Mouse (Mus musculus): ENCODE results near the gene Dpy19l1. TPM values are rescaled to one million over a fixed set of nuclear protein-coding genes. Genes with fewer than 3 reads are reported as not detected.

Gene Dpy19l1
- 41.1 and 44.3 TPM in 2 replicates for total RNA-seq (2015; ENCODE audit: low replicate concordance)
- total RNA-seq (2017; ENCODE audit: low replicate concordance), result 36.5 and 41.7 TPM in 2 replicates

GRCm38 (mm10) chr9:24503067-24503857 is at the start of gene Dpy19l1:
Gene Dpy19l1, minus strand, starts transcription at chr9:24503140.
- peak; percentile 90 for ATAC-seq (replicated peaks; ENCODE audit: low FRiP score, poor library complexity, severe bottlenecking)

GRCm38 (mm10) chr9:24538159-24538558 is 35.2 kb upstream of the Dpy19l1 start:
- ATAC-seq (replicated peaks; ENCODE audit: low FRiP score, poor library complexity, severe bottlenecking), result no peak

GRCm38 (mm10) chr9:24516575-24517139 is 13.7 kb upstream of the Dpy19l1 start:
- no peak for ATAC-seq (replicated peaks; ENCODE audit: low FRiP score, poor library complexity, severe bottlenecking)

DNA sequence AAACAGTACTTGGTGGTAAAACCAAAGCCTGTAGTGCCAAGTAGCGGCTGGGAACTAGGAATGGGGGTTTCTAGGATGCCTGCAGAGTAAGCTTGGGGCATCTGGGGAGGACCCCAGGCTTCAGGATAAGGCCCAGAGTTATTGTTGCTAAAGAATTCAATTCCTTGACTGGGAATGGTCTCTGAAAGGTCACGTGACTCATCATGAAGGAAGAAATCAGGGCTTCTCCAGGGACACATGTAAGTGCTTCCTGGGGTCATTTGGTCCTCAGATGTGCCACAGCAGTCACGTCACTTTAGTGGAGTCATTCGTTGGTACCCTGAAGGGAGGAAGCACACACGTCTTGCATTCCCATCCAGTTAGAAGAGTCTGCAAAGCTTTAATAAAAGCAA is 11.1 kb upstream of the Dpy19l1 start:
- no peak for ATAC-seq (replicated peaks; ENCODE audit: low FRiP score, poor library complexity, severe bottlenecking)

- ATAC-seq (replicated peaks; ENCODE audit: low FRiP score, poor library complexity, severe bottlenecking), result no peak
Measured at GRCm38 (mm10) chr9:24513290-24514077, 10.5 kb upstream of the Dpy19l1 start.

DNA sequence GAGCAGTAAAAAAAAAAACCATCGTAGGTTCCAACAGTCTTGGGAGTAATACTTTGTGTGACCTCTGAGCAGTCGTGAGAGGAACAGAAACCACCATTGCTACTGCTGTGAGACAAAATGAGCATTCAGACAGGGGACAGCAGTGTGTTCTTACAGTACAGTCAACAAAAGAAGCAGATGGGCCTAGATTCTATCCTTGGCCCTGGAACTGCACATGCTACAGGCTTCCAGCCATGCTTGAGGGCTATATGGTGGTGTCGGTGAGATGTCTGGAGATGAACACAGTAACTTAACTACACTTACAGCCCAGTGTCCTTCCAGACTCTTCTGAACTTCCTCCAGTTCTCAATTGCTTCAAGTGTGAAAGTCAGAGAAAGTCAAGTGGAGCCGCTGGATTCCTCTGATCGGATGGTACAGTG is 9.2 kb upstream of the Dpy19l1 start:
- no peak for ATAC-seq (replicated peaks; ENCODE audit: low FRiP score, poor library complexity, severe bottlenecking)

DNA sequence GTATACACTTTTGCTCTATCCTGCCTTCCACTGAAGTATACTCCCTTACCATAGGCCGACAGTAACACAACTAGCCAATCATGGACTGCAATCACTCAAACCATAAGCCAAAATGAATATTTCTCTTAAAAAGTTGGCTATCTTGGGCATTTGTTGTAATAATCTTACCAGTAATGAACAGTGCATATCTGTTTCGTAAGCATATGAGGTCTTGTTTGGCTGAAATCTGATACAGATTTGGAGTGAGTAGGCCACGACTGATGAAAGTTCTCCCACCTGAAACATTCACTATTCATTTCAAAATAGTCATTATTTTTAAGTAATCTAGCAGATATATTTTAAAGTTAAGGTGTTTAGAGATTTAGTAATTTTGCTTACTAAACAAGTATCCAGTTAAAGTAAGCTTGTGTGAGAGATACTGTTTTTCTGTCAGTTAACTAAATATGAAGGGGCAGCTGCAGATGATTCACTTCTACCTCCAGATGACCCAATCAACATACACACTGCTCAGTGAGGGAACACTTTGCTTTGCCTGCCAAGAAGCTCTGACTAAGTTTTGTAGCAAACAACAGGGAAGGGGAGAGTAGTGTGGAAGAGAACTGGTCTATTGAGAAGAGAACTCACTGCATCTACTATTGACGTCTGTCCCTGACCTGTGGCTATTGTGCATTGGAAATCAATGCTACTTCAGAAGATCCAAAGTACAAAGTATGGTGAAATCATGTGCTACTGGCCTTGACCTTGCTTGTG is 8.6 kb upstream of the Dpy19l1 start:
- ATAC-seq (replicated peaks; ENCODE audit: low FRiP score, poor library complexity, severe bottlenecking), result no peak

GRCm38 (mm10) chr9:24508880-24509279 is 5.9 kb upstream of the Dpy19l1 start:
- ATAC-seq (replicated peaks; ENCODE audit: low FRiP score, poor library complexity, severe bottlenecking), result no peak

DNA sequence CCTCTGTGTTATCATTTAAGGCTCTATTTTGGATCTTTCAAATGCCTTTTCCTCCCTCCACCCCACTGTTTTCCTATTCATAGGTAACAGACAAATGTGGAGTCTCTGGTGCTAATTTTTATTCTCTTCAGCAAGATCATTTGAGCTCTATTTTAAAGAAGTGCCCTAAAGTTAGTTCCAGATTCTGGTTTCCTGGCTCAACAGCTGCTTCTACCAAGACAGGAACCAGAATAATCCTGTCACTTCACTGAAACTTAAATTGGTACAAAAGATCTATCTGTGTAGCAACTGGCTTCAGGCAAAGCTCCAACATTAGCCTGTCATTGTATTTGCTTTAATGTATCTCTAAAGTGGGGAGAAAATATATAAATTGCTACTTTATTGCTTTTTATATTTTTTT is 3.6 kb upstream of the Dpy19l1 start:
- no peak for ATAC-seq (replicated peaks; ENCODE audit: low FRiP score, poor library complexity, severe bottlenecking)

DNA sequence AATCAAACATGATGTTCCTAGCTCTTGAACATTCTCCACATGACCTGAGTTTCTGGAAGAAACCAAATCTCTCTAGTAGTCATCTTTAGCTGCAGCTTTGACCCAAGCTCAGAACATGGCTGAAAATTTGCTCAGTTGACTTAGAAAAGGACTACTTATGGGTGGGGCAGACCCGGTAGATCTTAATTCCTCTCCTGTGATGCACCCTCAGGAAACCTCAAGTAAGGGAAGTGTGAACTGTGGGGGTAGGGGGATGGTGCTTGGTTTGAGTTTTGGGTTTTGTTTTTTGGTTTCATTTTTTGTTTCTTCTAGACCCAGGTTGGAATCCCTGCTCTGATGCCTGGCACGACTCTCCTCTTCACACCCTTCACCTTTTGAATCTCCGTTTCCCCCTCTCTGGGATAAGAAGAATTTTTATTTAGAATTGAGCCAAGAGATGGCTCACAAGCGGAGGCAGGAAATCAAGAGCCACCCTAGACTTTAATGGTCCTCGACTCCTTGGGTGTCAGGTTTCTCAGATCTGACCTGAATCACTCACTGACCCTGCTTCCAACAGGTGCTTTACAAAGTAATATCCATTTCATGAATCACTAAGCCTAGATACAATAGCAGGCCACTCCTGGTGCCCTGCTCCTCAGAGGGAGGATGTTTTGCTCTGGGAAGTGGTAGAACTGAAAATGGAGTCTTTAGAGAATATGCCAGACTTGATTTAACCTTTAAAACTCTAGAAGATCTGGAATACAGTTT is 2.2 kb upstream of the Dpy19l1 start:
- ATAC-seq (replicated peaks; ENCODE audit: low FRiP score, poor library complexity, severe bottlenecking), result no peak

DNA sequence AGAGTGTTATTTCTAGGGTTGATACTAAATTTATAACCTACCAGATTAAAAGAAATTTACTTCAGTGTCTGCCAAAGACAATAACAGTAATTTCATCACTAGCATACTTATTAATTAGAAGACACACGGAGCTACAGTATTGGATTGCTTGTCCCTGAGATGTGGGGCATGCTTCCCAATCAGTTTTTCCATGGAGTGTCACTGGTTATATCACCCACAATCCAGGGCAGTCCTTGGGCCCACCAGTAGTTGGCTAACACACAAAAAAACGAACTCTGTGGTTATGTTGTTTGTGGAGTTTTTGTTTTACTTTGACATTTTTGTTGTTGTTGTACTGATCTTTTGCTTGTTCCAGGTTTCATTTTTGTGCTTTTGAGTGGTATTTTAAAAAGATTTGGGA is 1.4 kb upstream of the Dpy19l1 start:
- ATAC-seq (replicated peaks; ENCODE audit: low FRiP score, poor library complexity, severe bottlenecking), result no peak

DNA sequence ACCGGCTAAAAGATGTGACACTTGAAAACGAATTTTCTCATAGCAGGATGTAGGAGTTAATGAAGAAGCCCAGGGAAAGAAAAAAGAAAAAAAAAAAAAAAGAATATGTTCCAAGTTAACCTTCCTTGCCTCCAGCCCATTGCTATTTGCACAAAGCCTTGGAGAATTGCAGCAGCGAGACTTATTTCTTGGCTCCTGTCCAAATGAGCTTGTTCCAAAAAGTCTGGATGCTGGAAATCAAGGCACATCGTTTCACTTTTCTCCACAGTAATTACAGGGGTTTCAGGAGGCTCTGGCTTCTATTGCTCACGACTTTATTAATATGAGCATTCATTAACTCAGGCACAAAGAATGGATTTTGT is 899 bp upstream of the Dpy19l1 start:
- ATAC-seq (replicated peaks; ENCODE audit: low FRiP score, poor library complexity, severe bottlenecking), result no peak

DNA sequence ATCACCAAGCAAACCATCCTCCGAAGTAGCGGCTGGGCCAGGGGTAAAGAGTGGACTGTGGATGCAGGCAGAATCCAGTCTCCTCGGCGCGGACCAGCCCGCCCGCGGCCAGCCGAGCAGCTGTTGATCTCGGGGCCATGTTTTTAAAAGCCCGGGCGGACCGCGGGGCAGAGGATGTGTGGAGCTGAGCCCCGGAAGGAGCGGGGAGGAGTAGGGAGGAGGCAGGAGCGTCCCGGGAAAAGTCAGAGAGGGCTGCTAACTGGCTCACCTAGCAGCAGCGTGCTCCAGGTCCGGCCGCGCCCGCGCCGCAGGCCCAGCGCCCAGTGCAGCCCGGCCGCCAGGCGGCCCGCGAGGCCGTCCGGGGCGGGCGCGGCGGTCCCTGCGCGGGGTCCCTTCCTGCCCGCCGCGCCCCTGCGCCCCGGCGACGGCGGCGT is 352 bp downstream of the Dpy19l1 start:
- peak; percentile 54 for ATAC-seq (replicated peaks; ENCODE audit: low FRiP score, poor library complexity, severe bottlenecking)

- no peak for ATAC-seq (replicated peaks; ENCODE audit: low FRiP score, poor library complexity, severe bottlenecking)
Measured at GRCm38 (mm10) chr9:24501618-24502017, 1.3 kb downstream of the Dpy19l1 start.

- ATAC-seq (replicated peaks; ENCODE audit: low FRiP score, poor library complexity, severe bottlenecking), result no peak
Measured at GRCm38 (mm10) chr9:24496226-24496625, 6.7 kb downstream of the Dpy19l1 start.

DNA sequence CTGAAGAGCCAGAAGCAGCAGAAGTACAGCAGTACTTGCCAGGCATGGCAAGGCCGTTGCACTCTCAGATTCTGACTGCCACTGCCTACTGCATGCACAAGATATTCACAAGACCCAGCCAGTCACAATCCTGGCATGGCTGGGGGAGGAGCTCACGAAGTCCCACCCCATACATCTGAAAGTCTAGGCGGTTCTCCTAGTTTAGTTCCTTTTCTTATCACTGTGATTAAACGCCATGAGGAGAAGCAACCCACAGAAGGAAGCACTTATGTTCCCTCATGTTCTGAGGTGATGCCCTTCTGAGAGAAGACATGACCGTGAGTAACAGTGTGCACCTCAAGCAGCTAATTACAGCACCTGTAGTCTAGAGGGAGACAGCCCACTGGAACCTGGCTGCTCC is 12.4 kb downstream of the Dpy19l1 start:
- peak; percentile 86 for ATAC-seq (replicated peaks; ENCODE audit: low FRiP score, poor library complexity, severe bottlenecking)

DNA sequence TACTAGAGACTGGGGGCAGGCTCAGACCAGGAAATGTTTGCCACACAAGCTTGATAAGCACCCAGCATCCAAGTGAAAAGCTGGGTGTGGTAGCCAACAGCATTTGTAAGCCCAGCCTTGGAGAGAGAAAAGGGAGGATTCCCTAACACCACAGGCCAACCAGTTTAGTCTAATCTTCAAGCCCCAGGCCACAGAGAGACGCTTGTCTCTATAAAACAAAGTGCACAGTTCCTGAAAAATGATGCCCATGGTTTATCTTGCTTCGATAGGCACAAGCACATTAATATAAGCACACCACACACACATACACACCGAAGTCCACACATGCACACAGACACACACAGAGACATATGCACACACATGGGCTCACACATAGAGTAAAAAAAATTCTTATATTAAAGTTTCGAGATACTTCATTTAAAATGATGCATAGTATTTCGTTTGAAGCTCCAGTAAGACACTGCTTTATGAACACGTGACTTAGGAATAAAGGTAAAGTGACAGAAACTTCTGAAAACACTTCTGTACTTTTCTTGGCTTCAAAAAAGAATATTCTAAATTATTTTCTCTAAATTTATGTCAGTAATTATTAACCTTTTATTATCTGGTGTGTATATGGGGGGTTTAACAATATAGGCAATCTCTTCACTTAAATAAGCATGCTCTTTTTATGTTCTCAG is 14.4 kb downstream of the Dpy19l1 start:
- peak; percentile 88 for ATAC-seq (replicated peaks; ENCODE audit: low FRiP score, poor library complexity, severe bottlenecking)

DNA sequence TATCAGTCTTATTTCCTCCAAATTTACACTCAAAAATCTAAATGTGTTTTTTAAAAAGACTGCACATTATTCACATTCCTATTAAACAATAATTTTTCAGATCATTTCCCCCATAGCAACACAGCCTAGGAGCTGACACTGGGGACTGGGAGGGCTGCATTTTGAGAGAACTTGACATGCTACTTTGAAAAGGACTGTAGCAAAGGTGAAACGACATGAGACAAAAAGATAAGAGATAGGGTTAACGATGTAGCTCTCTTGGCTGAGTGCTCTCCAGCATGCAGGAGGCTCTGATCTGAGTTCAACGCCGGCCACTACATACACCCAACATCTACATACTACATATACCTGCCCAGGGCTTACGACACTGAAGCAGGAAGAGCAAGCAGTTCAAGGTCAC is 20.6 kb downstream of the Dpy19l1 start:
- ATAC-seq (replicated peaks; ENCODE audit: low FRiP score, poor library complexity, severe bottlenecking), result no peak

DNA sequence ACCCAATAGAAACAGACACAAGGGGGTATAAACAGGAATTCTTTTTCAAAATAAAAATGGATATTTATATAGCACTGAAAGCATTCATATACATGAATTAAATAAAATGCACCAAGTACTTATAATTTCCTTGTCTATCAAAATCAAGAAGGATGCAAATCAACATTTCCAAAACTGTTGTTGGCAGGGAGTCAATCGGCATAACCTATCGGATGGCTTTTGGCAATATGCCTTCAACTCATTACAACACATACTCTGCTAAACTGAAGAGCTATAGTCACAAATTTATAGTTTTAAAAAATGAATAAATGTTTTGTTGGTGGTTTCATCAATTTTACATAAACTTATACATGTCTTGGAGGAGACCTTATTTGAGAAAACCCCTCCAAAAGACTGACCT is 25.7 kb downstream of the Dpy19l1 start:
- no peak for ATAC-seq (replicated peaks; ENCODE audit: low FRiP score, poor library complexity, severe bottlenecking)

Data from erythroid progenitor cell, adult 5-6 weeks (primary cell).